9 mouse cellular contexts compared by ENCODE assay signal in the genomic region with DNA sequence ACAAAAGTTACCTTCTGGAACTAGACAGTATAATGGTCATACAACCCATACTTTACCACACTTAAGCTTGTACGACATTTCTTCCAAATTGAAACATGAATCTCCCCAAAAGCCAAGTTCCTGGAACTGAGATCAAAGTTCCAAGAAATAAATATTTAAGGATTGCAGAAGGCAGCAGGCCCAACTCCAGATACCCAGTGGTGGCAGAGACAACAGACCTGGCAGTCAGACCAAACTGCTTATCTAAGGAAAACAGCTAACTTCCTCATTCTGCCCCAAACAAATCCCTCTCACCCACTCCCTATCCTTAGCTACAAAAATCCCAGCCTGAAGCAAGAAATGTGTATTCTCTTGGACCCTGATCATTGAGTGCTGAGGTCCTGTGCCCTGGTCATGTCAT. TPM values are rescaled to one million over a fixed set of nuclear protein-coding genes. Genes with fewer than 3 reads are reported as not detected.
DNase-seq lines count a peak whose midpoint lies in the region; ATAC-seq and TF ChIP-seq lines count a peak whose summit lies in the region.
"Had no signal": no experiment of that assay in that cellular context is flagged by ENCODE, and none has a peak within 500 bp of the region (broad histone marks: within the 10 kb centered on the region; RNA-seq: fewer than 3 reads in every experiment).

No protein-coding gene starts in this region.

- no peak for ATAC-seq in forebrain, embryonic 13.5 days
- no peak for ATAC-seq in forebrain, embryonic 15.5 days (replicated peaks)
- no peak for ATAC-seq in lung, embryonic 15.5 days (ENCODE audit: borderline replicate concordance, extremely low read depth, low FRiP score, low TSS enrichment)
- no peak for ATAC-seq in hindbrain, embryonic 15.5 days (ENCODE audit: low FRiP score, low read depth)

- peaks cover 12% of the 10 kb centered on the region for H3K36me3 ChIP-seq in forebrain, embryonic 13.5 days (ENCODE audit: poor library complexity, severe bottlenecking)
- H3K36me3 ChIP-seq in forebrain, embryonic 15.5 days = no peaks in the 10 kb centered on the region
- H3K36me3 ChIP-seq in lung, embryonic 15.5 days = peaks cover 10% of the 10 kb centered on the region
- no peaks in the 10 kb centered on the region for H3K36me3 ChIP-seq in hindbrain, embryonic 15.5 days
- H3K36me3 ChIP-seq in myocyte (ENCODE audit: control insufficient read depth, insufficient read depth) = no peaks in the 10 kb centered on the region

- H3K9ac ChIP-seq in forebrain, embryonic 13.5 days = no peak overlapping the region
- H3K9ac ChIP-seq in forebrain, embryonic 15.5 days (replicated peaks) = no peak overlapping the region
- peak overlapping the region; percentile 16; the same call in 1 of the 2 replicates for H3K9ac ChIP-seq in lung, embryonic 15.5 days
- H3K9ac ChIP-seq in hindbrain, embryonic 15.5 days = no peak overlapping the region

- no peaks in the 10 kb centered on the region for H3K27me3 ChIP-seq in forebrain, embryonic 13.5 days
- H3K27me3 ChIP-seq in forebrain, embryonic 15.5 days = no peaks in the 10 kb centered on the region
- no peaks in the 10 kb centered on the region for H3K27me3 ChIP-seq in lung, embryonic 15.5 days
- H3K27me3 ChIP-seq in hindbrain, embryonic 15.5 days = no peaks in the 10 kb centered on the region
- H3K27me3 ChIP-seq in myocyte (ENCODE audit: control insufficient read depth, insufficient read depth, insufficient read length) = no peaks in the 10 kb centered on the region

- no peak for DNase-seq in lung, postnatal 10 days
- no peak for DNase-seq in layer of hippocampus, adult 9-10 months (ENCODE audit: low spot score)
- no peak for DNase-seq in cerebellum, postnatal 25 days
- DNase-seq: heart, adult 11 months had no signal

- no peak overlapping the region for H3K27ac ChIP-seq in forebrain, embryonic 13.5 days
- H3K27ac ChIP-seq in forebrain, embryonic 15.5 days (replicated peaks) = no peak overlapping the region
- H3K27ac ChIP-seq in lung, embryonic 15.5 days = 0 out of 2 replicates have a peak overlapping the region, but pooled peaks have one; percentile 28
- H3K27ac ChIP-seq in hindbrain, embryonic 15.5 days (replicated peaks) = no peak overlapping the region

- 86% methylated on average over 1 of the region's 1 CpGs for WGBS in forebrain, embryonic 13.5 days
- WGBS in forebrain, embryonic 15.5 days = 88% methylated on average over 1 of the region's 1 CpGs
- WGBS in lung, embryonic 15.5 days = 46% methylated on average over 1 of the region's 1 CpGs
- 86% methylated on average over 1 of the region's 1 CpGs for WGBS in hindbrain, embryonic 15.5 days

- H3K4me1 ChIP-seq in forebrain, embryonic 13.5 days = peaks cover 47% of the 10 kb centered on the region
- H3K4me1 ChIP-seq in forebrain, embryonic 15.5 days = peaks cover 43% of the 10 kb centered on the region
- H3K4me1 ChIP-seq in lung, embryonic 15.5 days = peaks cover 44% of the 10 kb centered on the region
- peaks cover 49% of the 10 kb centered on the region for H3K4me1 ChIP-seq in hindbrain, embryonic 15.5 days (replicated peaks)

- peaks cover 83% of the 10 kb centered on the region for H3K79me2 ChIP-seq in myocyte (ENCODE audit: control insufficient read depth, insufficient read depth)

- no peak overlapping the region for H3ac ChIP-seq in myocyte (ENCODE audit: control insufficient read depth, insufficient read length)

- no peak overlapping the region for H3K4me3 ChIP-seq in forebrain, embryonic 13.5 days
- no peak overlapping the region for H3K4me3 ChIP-seq in forebrain, embryonic 15.5 days
- peak overlapping the region; percentile 75; the same call in 1 of the 2 replicates for H3K4me3 ChIP-seq in lung, embryonic 15.5 days
- no peak overlapping the region for H3K4me3 ChIP-seq in hindbrain, embryonic 15.5 days
- no peak overlapping the region for H3K4me3 ChIP-seq in myocyte

- H3K4me2 ChIP-seq in forebrain, embryonic 13.5 days = peak overlapping the region; percentile 86
- no peak overlapping the region for H3K4me2 ChIP-seq in forebrain, embryonic 15.5 days (replicated peaks)
- peak overlapping the region; percentile 76 for H3K4me2 ChIP-seq in lung, embryonic 15.5 days
- peak overlapping the region; percentile 92; the same call in 1 of the 2 replicates for H3K4me2 ChIP-seq in hindbrain, embryonic 15.5 days
- peak overlapping the region; percentile 93 for H3K4me2 ChIP-seq in myocyte (ENCODE audit: low read depth)

- H3K9me3 ChIP-seq in forebrain, embryonic 13.5 days (replicated peaks) = no peaks in the 10 kb centered on the region
- H3K9me3 ChIP-seq in forebrain, embryonic 15.5 days = no peaks in the 10 kb centered on the region
- no peaks in the 10 kb centered on the region for H3K9me3 ChIP-seq in lung, embryonic 15.5 days
- no peaks in the 10 kb centered on the region for H3K9me3 ChIP-seq in hindbrain, embryonic 15.5 days

- no peak for TF ChIP-seq POLR2A in myocyte (IDR thresholded peaks at IDR 0.05; ENCODE audit: insufficient read length, low read depth)

TF ChIP-seq in myocyte, 11 proteins besides CTCF, POLR2A, EP300 and RAD21:
- TF ChIP-seq E2F4 (IDR thresholded peaks at IDR 0.05; ENCODE audit: insufficient read depth) = no peak
- TF ChIP-seq POLR2AphosphoS2 (IDR thresholded peaks at IDR 0.05; ENCODE audit: insufficient read length, low read depth) = no peak
- no peak for TF ChIP-seq MYOG (IDR thresholded peaks at IDR 0.05; ENCODE audit: control insufficient read depth in 1 of 3, insufficient read depth in 1 of 3, insufficient read length in 2 of 3, low read depth in 2 of 3)
- no peak for TF ChIP-seq MYOD1 (IDR thresholded peaks at IDR 0.05; ENCODE audit: control insufficient read depth in 1 of 3, insufficient read length in 2 of 3, low read depth in 2 of 3)
- TF ChIP-seq TCF12 (IDR thresholded peaks at IDR 0.05; ENCODE audit: insufficient read depth, poor library complexity, severe bottlenecking) = no peak
- no peak for TF ChIP-seq TCF3 (IDR thresholded peaks at IDR 0.05; ENCODE audit: insufficient read length, low read depth)
- TF ChIP-seq CEBPB (IDR thresholded peaks at IDR 0.05; ENCODE audit: insufficient read depth, poor library complexity, severe bottlenecking) = no peak

RNA-seq across cellular contexts. Expression of a gene that starts 2.3 kb away (rescaled TPM):
- 14.2 and 15.7 TPM in 2 replicates for polyA plus RNA-seq in forebrain, embryonic 13.5 days (2015; fragmentation: Nextera tagmentation; extraction: Ambion mirVana)
- polyA plus RNA-seq in forebrain, embryonic 15.5 days (2015; fragmentation: Nextera tagmentation; extraction: Ambion mirVana) = 10.0 and 11.5 TPM in 2 replicates
- polyA plus RNA-seq in lung, embryonic 15.5 days (2015; fragmentation: Nextera tagmentation; extraction: Ambion mirVana) = 17.0 and 17.2 TPM in 2 replicates
- 7.9 and 8.9 TPM in 2 replicates for polyA plus RNA-seq in hindbrain, embryonic 15.5 days (2015; fragmentation: Nextera tagmentation; extraction: Ambion mirVana)
- 5.7 TPM for polyA plus RNA-seq in myocyte (2012; fragmentation: generic; extraction: Trizol)

RNA-seq across cellular contexts. Expression of a gene that starts 2.5 kb away (rescaled TPM):
- polyA plus RNA-seq in forebrain, embryonic 13.5 days (2015; fragmentation: Nextera tagmentation; extraction: Ambion mirVana) = 5.6 and 6.5 TPM in 2 replicates
- 6.5 and 6.7 TPM in 2 replicates for polyA plus RNA-seq in forebrain, embryonic 15.5 days (2015; fragmentation: Nextera tagmentation; extraction: Ambion mirVana)
- 4.5 and 5.3 TPM in 2 replicates for polyA plus RNA-seq in lung, embryonic 15.5 days (2015; fragmentation: Nextera tagmentation; extraction: Ambion mirVana)
- 5.7 and 6.7 TPM in 2 replicates for polyA plus RNA-seq in hindbrain, embryonic 15.5 days (2015; fragmentation: Nextera tagmentation; extraction: Ambion mirVana)
- 9.2 TPM for polyA plus RNA-seq in myocyte (2012; fragmentation: generic; extraction: Trizol)

RNA-seq across cellular contexts. Expression of a gene that starts 36.7 kb away (rescaled TPM):
- 36.9 and 44.6 TPM in 2 replicates for polyA plus RNA-seq in forebrain, embryonic 13.5 days (2015; fragmentation: Nextera tagmentation; extraction: Ambion mirVana)
- polyA plus RNA-seq in forebrain, embryonic 15.5 days (2015; fragmentation: Nextera tagmentation; extraction: Ambion mirVana) = 19.2 and 19.8 TPM in 2 replicates
- polyA plus RNA-seq in lung, embryonic 15.5 days (2015; fragmentation: Nextera tagmentation; extraction: Ambion mirVana) = 58.3 and 58.5 TPM in 2 replicates
- polyA plus RNA-seq in hindbrain, embryonic 15.5 days (2015; fragmentation: Nextera tagmentation; extraction: Ambion mirVana) = 10.0 TPM in 2 replicates
- polyA plus RNA-seq in myocyte (2012; fragmentation: generic; extraction: Trizol) = 6.6 TPM

RNA-seq across cellular contexts. Expression of a gene that starts 46.6 kb away (rescaled TPM):
- polyA plus RNA-seq in forebrain, embryonic 13.5 days (2015; fragmentation: Nextera tagmentation; extraction: Ambion mirVana) = 16.1 and 17.8 TPM in 2 replicates
- polyA plus RNA-seq in forebrain, embryonic 15.5 days (2015; fragmentation: Nextera tagmentation; extraction: Ambion mirVana) = 21.8 and 25.2 TPM in 2 replicates
- 13.5 and 14.7 TPM in 2 replicates for polyA plus RNA-seq in lung, embryonic 15.5 days (2015; fragmentation: Nextera tagmentation; extraction: Ambion mirVana)
- polyA plus RNA-seq in hindbrain, embryonic 15.5 days (2015; fragmentation: Nextera tagmentation; extraction: Ambion mirVana) = 24.7 and 27.0 TPM in 2 replicates
- 49.7 TPM for polyA plus RNA-seq in myocyte (2012; fragmentation: generic; extraction: Trizol)

RNA-seq across cellular contexts. Expression of a gene that starts 47.8 kb away (rescaled TPM):
- 64.2 and 72.5 TPM in 2 replicates for polyA plus RNA-seq in forebrain, embryonic 13.5 days (2015; fragmentation: Nextera tagmentation; extraction: Ambion mirVana)
- 72.5 and 73.0 TPM in 2 replicates for polyA plus RNA-seq in forebrain, embryonic 15.5 days (2015; fragmentation: Nextera tagmentation; extraction: Ambion mirVana)
- polyA plus RNA-seq in lung, embryonic 15.5 days (2015; fragmentation: Nextera tagmentation; extraction: Ambion mirVana) = 83.3 and 94.4 TPM in 2 replicates
- polyA plus RNA-seq in hindbrain, embryonic 15.5 days (2015; fragmentation: Nextera tagmentation; extraction: Ambion mirVana) = 72.7 and 77.5 TPM in 2 replicates
- 247 TPM for polyA plus RNA-seq in myocyte (2012; fragmentation: generic; extraction: Trizol)
